Comparison of ENCODE assay signal across 8 mouse cellular contexts in the genomic region with DNA sequence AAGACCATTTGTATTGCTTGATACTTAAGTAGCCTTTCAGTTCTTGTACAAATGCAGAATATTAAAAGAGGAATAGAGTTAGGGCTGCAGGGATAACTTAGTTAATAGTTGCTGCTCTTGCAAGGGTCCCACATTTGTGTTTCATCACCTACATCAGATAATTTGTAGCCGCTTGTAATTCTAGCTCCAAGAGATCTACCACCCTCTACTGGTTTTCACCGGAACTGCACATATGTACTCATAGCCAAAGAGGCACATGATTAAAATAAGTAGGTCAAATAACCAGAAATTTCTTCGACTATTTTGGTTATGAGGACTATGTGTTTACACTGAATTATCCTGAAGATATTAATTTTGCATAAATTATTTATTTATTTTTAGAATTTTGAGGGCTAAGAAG.
A peak's percentile ranks its signal among the peaks of the same experiment; 100 is the strongest.
DNase-seq lines count a peak whose midpoint lies in the region; ATAC-seq lines count a peak whose summit lies in the region.

No protein-coding gene starts in this region.

- no peak overlapping the region for H3K9ac ChIP-seq in hindbrain, embryonic 11.5 days (ENCODE audit: low read depth, low read length)
- no peak overlapping the region for H3K9ac ChIP-seq in hindbrain, embryonic 14.5 days

- H3K27ac ChIP-seq in hindbrain, embryonic 11.5 days (ENCODE audit: low read depth, low read length) = no peak overlapping the region
- no peak overlapping the region for H3K27ac ChIP-seq in hindbrain, embryonic 14.5 days

- no peaks in the 10 kb centered on the region for H3K36me3 ChIP-seq in hindbrain, embryonic 11.5 days (ENCODE audit: control insufficient read depth, insufficient read depth, low read length)
- no peaks in the 10 kb centered on the region for H3K36me3 ChIP-seq in hindbrain, embryonic 14.5 days (replicated peaks; ENCODE audit: control insufficient read depth, insufficient read depth)

- no peaks in the 10 kb centered on the region for H3K9me3 ChIP-seq in hindbrain, embryonic 11.5 days (ENCODE audit: control insufficient read depth, low read length)
- no peaks in the 10 kb centered on the region for H3K9me3 ChIP-seq in hindbrain, embryonic 14.5 days (ENCODE audit: control insufficient read depth, low read length)

- peak; percentile 47 for DNase-seq in hindbrain, embryonic 11.5 days (ENCODE audit: low spot score)
- no peak for DNase-seq in hindbrain, embryonic 14.5 days (ENCODE audit: low spot score)
- DNase-seq in urinary bladder, postnatal 14 days (ENCODE audit: low spot score) = peak; percentile 32
- DNase-seq in urinary bladder, postnatal 10 days (ENCODE audit: low spot score) = no peak
- peak; percentile 23 for DNase-seq in c-Kit-positive CD71-negative TER-119-negative erythroid progenitor cells, embryonic 14.5 days (ENCODE audit: low read depth)
- DNase-seq in induced T-regulatory cell, adult 2 months (ENCODE audit: low read depth) = peak; percentile 55
- DNase-seq in natural killer cell, adult 2 months (ENCODE audit: low spot score in 2 of 2) = peak; percentile 5 to 16
- no peak for DNase-seq in ovary, postnatal 36 days (ENCODE audit: low spot score)

- ATAC-seq in hindbrain, embryonic 11.5 days (ENCODE audit: low FRiP score) = no peak
- ATAC-seq in hindbrain, embryonic 14.5 days (ENCODE audit: low FRiP score) = no peak

- 16% methylated on average over 3 of the region's 3 CpGs for WGBS in hindbrain, embryonic 11.5 days
- WGBS in hindbrain, embryonic 14.5 days = 16% methylated on average over 3 of the region's 3 CpGs

- H3K4me2 ChIP-seq in hindbrain, embryonic 11.5 days (replicated peaks; ENCODE audit: low read depth, low read length) = no peak overlapping the region
- no peak overlapping the region for H3K4me2 ChIP-seq in hindbrain, embryonic 14.5 days (replicated peaks)

- H3K4me1 ChIP-seq in hindbrain, embryonic 11.5 days (replicated peaks; ENCODE audit: control insufficient read depth, insufficient read depth, low read length) = no peaks in the 10 kb centered on the region
- no peaks in the 10 kb centered on the region for H3K4me1 ChIP-seq in hindbrain, embryonic 14.5 days (replicated peaks; ENCODE audit: control insufficient read depth, insufficient read depth, low read length)

- H3K27me3 ChIP-seq in hindbrain, embryonic 11.5 days (ENCODE audit: control insufficient read depth, insufficient read depth, low read length) = no peaks in the 10 kb centered on the region
- H3K27me3 ChIP-seq in hindbrain, embryonic 14.5 days (ENCODE audit: control insufficient read depth, insufficient read depth, low read length) = no peaks in the 10 kb centered on the region

- H3K4me3 ChIP-seq in hindbrain, embryonic 11.5 days (ENCODE audit: low read depth, low read length) = no peak overlapping the region
- H3K4me3 ChIP-seq in hindbrain, embryonic 14.5 days (replicated peaks; ENCODE audit: low read length) = no peak overlapping the region

Comparison
In these comparisons a context has a peak if more than half of its experiments do, and no peak if none do; other contexts are left out.
1. DNase-seq: peak in hindbrain, embryonic 11.5 days (single experiment), urinary bladder, postnatal 14 days (single experiment), c-Kit-positive CD71-negative TER-119-negative erythroid progenitor cells, embryonic 14.5 days (single experiment), induced T-regulatory cell, adult 2 months (single experiment) and natural killer cell, adult 2 months (2 of 2); none in hindbrain, embryonic 14.5 days (single experiment), urinary bladder, postnatal 10 days (single experiment) and ovary, postnatal 36 days (single experiment).